Comparison of ENCODE assay signal across 13 mouse cellular contexts in the genomic region with DNA sequence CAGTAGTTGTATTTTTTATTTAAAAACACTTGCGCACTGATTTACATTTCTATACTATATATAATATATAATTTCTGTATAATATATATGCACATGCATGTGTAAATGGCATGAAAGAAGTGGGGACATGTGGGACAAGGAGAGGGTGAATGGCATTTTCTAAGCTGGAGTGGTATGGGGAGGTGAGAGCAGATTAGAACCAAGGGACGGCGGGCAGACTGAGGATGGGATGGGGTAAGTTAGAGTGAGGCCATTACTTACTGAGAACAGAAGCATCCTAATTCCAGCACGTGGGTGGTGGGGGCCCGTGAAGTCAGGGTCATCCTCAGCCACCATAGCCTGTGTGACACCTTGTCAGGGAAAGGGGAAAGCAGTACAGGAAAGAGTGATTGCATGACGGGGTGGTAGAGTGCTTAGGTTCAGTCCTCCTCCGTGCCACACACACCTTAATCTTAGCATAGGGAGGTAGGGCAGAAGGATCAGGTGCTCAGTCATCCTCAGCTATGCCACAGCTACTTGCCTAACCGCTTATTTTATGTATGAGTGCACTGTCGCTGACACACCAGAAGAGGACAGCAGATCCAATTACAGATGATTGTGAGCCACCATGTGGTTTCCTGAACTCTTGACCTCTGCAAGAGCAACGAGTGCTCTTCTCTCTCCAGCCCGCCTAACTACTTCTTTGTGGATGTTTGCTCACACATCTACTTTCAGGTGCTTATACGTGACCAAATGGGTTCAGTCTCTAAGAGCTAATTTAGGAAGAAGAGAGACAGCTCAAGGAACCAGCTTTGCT. TPM values are rescaled to one million over a fixed set of nuclear protein-coding genes. Genes with fewer than 3 reads are reported as not detected.
DNase-seq lines count a peak whose midpoint lies in the region; ATAC-seq and TF ChIP-seq lines count a peak whose summit lies in the region.
"Had no signal": no experiment of that assay in that cellular context is flagged by ENCODE, and none has a peak within 500 bp of the region (broad histone marks: within the 10 kb centered on the region; RNA-seq: fewer than 3 reads in every experiment).

No protein-coding gene starts in this region.

- no peak for DNase-seq in forebrain, embryonic 10.5 days (ENCODE audit: extremely low spot score, low spot score)
- DNase-seq in midbrain, embryonic 11.5 days (ENCODE audit: low spot score, missing footprints) = no peak
- no peak for DNase-seq in liver, postnatal 0 days
- peak; percentile 32 for DNase-seq in yolk sac, embryonic 10.5 days (ENCODE audit: low spot score)
- no peak for DNase-seq in heart, adult 9 months (ENCODE audit: low spot score in 2 of 2)
- no peak for DNase-seq in cerebellum, postnatal 36 days
- DNase-seq: adrenal gland, adult 8-10 months; thymus, adult 18-20 months had no signal

- H3K4me3 ChIP-seq in forebrain, embryonic 10.5 days = no peak overlapping the region
- H3K4me3 ChIP-seq in forebrain, embryonic 12.5 days (replicated peaks) = no peak overlapping the region
- no peak overlapping the region for H3K4me3 ChIP-seq in midbrain, embryonic 11.5 days (ENCODE audit: low read depth, low read length)
- no peak overlapping the region for H3K4me3 ChIP-seq in midbrain, embryonic 13.5 days (replicated peaks)
- H3K4me3 ChIP-seq in liver, postnatal 0 days (ENCODE audit: low read depth, low read length) = no peak overlapping the region
- H3K4me3 ChIP-seq: embryonic facial prominence, embryonic 13.5 days; heart, embryonic 12.5 days had no signal

- peak overlapping the region; percentile 40; the same call in 1 of the 2 replicates for H3K27ac ChIP-seq in forebrain, embryonic 10.5 days
- H3K27ac ChIP-seq in forebrain, embryonic 12.5 days = no peak overlapping the region
- no peak overlapping the region for H3K27ac ChIP-seq in midbrain, embryonic 11.5 days (ENCODE audit: low read depth, low read length)
- no peak overlapping the region for H3K27ac ChIP-seq in midbrain, embryonic 13.5 days
- H3K27ac ChIP-seq in liver, postnatal 0 days (ENCODE audit: low read depth) = peak overlapping the region; percentile 18; the same call in 1 of the 2 replicates
- H3K27ac ChIP-seq: embryonic facial prominence, embryonic 13.5 days had no signal

- no peaks in the 10 kb centered on the region for H3K9me3 ChIP-seq in forebrain, embryonic 10.5 days
- H3K9me3 ChIP-seq in forebrain, embryonic 12.5 days = no peaks in the 10 kb centered on the region
- no peaks in the 10 kb centered on the region for H3K9me3 ChIP-seq in midbrain, embryonic 11.5 days (ENCODE audit: control insufficient read depth, low read length)
- H3K9me3 ChIP-seq in midbrain, embryonic 13.5 days = no peaks in the 10 kb centered on the region
- no peaks in the 10 kb centered on the region for H3K9me3 ChIP-seq in liver, postnatal 0 days (ENCODE audit: low read length)
- H3K9me3 ChIP-seq: embryonic facial prominence, embryonic 13.5 days; heart, embryonic 12.5 days had no signal

- H3K36me3 ChIP-seq in forebrain, embryonic 10.5 days (replicated peaks) = peaks cover 38% of the 10 kb centered on the region
- peaks cover 32% of the 10 kb centered on the region for H3K36me3 ChIP-seq in forebrain, embryonic 12.5 days (replicated peaks)
- H3K36me3 ChIP-seq in midbrain, embryonic 11.5 days (ENCODE audit: control insufficient read depth, insufficient read depth, low read length) = peaks cover 4% of the 10 kb centered on the region; the same call in 1 of the 2 replicates
- peaks cover 34% of the 10 kb centered on the region for H3K36me3 ChIP-seq in midbrain, embryonic 13.5 days
- peaks cover 28% of the 10 kb centered on the region for H3K36me3 ChIP-seq in liver, postnatal 0 days (replicated peaks; ENCODE audit: insufficient read depth, low read length)

- no peak overlapping the region for H3K4me2 ChIP-seq in forebrain, embryonic 12.5 days
- H3K4me2 ChIP-seq in midbrain, embryonic 11.5 days = no peak overlapping the region
- H3K4me2 ChIP-seq in midbrain, embryonic 13.5 days (replicated peaks) = no peak overlapping the region
- no peak overlapping the region for H3K4me2 ChIP-seq in liver, postnatal 0 days (ENCODE audit: low read depth, low read length)
- H3K4me2 ChIP-seq: embryonic facial prominence, embryonic 13.5 days; heart, embryonic 12.5 days had no signal

- H3K4me1 ChIP-seq in forebrain, embryonic 10.5 days = 0 out of 2 replicates have a peak, but pooled peaks cover 5% of the 10 kb centered on the region
- H3K4me1 ChIP-seq in forebrain, embryonic 12.5 days = no peaks in the 10 kb centered on the region
- no peaks in the 10 kb centered on the region for H3K4me1 ChIP-seq in midbrain, embryonic 11.5 days (ENCODE audit: control insufficient read depth, insufficient read depth, low read length)
- H3K4me1 ChIP-seq in midbrain, embryonic 13.5 days (replicated peaks) = no peaks in the 10 kb centered on the region
- H3K4me1 ChIP-seq in liver, postnatal 0 days (ENCODE audit: insufficient read depth) = peaks cover 4% of the 10 kb centered on the region; the same call in 1 of the 2 replicates
- H3K4me1 ChIP-seq: heart, embryonic 12.5 days had no signal

- 64% methylated on average over 12 of the region's 12 CpGs for WGBS in forebrain, embryonic 10.5 days
- 63% methylated on average over 12 of the region's 12 CpGs for WGBS in forebrain, embryonic 12.5 days
- 64% methylated on average over 12 of the region's 12 CpGs for WGBS in midbrain, embryonic 11.5 days
- WGBS in midbrain, embryonic 13.5 days = 69% methylated on average over 12 of the region's 12 CpGs
- 54% methylated on average over 12 of the region's 12 CpGs for WGBS in liver, postnatal 0 days (ENCODE audit: insufficient replicate concordance)

- H3K27me3 ChIP-seq in forebrain, embryonic 10.5 days (ENCODE audit: poor library complexity, severe bottlenecking) = no peaks in the 10 kb centered on the region
- H3K27me3 ChIP-seq in forebrain, embryonic 12.5 days = no peaks in the 10 kb centered on the region
- H3K27me3 ChIP-seq in midbrain, embryonic 11.5 days (ENCODE audit: control insufficient read depth, insufficient read depth, low read length) = no peaks in the 10 kb centered on the region
- no peaks in the 10 kb centered on the region for H3K27me3 ChIP-seq in midbrain, embryonic 13.5 days
- H3K27me3 ChIP-seq in liver, postnatal 0 days (ENCODE audit: insufficient read depth, low read length) = no peaks in the 10 kb centered on the region
- H3K27me3 ChIP-seq: embryonic facial prominence, embryonic 13.5 days; heart, embryonic 12.5 days had no signal

- no peak overlapping the region for H3K9ac ChIP-seq in forebrain, embryonic 12.5 days
- H3K9ac ChIP-seq in midbrain, embryonic 11.5 days (ENCODE audit: low read length) = no peak overlapping the region
- no peak overlapping the region for H3K9ac ChIP-seq in midbrain, embryonic 13.5 days (replicated peaks)
- no peak overlapping the region for H3K9ac ChIP-seq in liver, postnatal 0 days (replicated peaks)
- H3K9ac ChIP-seq: embryonic facial prominence, embryonic 13.5 days; heart, embryonic 12.5 days had no signal

- no peak for TF ChIP-seq EP300 in liver, postnatal 0 days (IDR thresholded peaks at IDR 0.05; ENCODE audit: low read depth)

- TF ChIP-seq CTCF in liver, postnatal 0 days (IDR thresholded peaks at IDR 0.05; ENCODE audit: low read depth) = peak; percentile 53

- no peak for ATAC-seq in forebrain, embryonic 12.5 days (ENCODE audit: low FRiP score)
- peak; percentile 19; the same call in 1 of the 2 replicates for ATAC-seq in midbrain, embryonic 11.5 days (ENCODE audit: low FRiP score)
- ATAC-seq in midbrain, embryonic 13.5 days = no peak
- ATAC-seq in liver, postnatal 0 days = peak; percentile 26

RNA-seq across cellular contexts. Expression of a gene that starts 9.3 kb away (rescaled TPM):
- polyA plus RNA-seq in forebrain, embryonic 10.5 days (2016; fragmentation: Nextera tagmentation; extraction: Ambion mirVana) = not detected in 2 replicates
- polyA plus RNA-seq in forebrain, embryonic 12.5 days (2016; fragmentation: Nextera tagmentation; extraction: Ambion mirVana) = not detected in 2 replicates
- polyA plus RNA-seq in midbrain, embryonic 11.5 days (2014; fragmentation: Nextera tagmentation; extraction: Ambion mirVana) = not detected in 2 replicates
- polyA plus RNA-seq in midbrain, embryonic 13.5 days (2015; fragmentation: Nextera tagmentation; extraction: Ambion mirVana) = not detected in 2 replicates
- 5.8 and 5.9 TPM in 2 replicates for polyA plus RNA-seq in liver, postnatal 0 days (2015; fragmentation: Nextera tagmentation; extraction: Ambion mirVana)
- polyA plus RNA-seq: C2C12; heart, embryonic 12.5 days had no signal

RNA-seq across cellular contexts. Expression of a gene that starts 28.6 kb away (rescaled TPM):
- 1.3 and 2.2 TPM in 2 replicates for polyA plus RNA-seq in forebrain, embryonic 10.5 days (2016; fragmentation: Nextera tagmentation; extraction: Ambion mirVana)
- polyA plus RNA-seq in forebrain, embryonic 12.5 days (2016; fragmentation: Nextera tagmentation; extraction: Ambion mirVana) = 4.3 and 7.5 TPM in 2 replicates
- 65.7 and 67.3 TPM in 2 replicates for polyA plus RNA-seq in midbrain, embryonic 11.5 days (2014; fragmentation: Nextera tagmentation; extraction: Ambion mirVana)
- polyA plus RNA-seq in midbrain, embryonic 13.5 days (2015; fragmentation: Nextera tagmentation; extraction: Ambion mirVana) = 57.7 and 61.2 TPM in 2 replicates
- polyA plus RNA-seq in liver, postnatal 0 days (2015; fragmentation: Nextera tagmentation; extraction: Ambion mirVana) = 0.34 and 0.72 TPM in 2 replicates

RNA-seq across cellular contexts. Expression of a gene that starts 29.3 kb away (rescaled TPM):
- polyA plus RNA-seq in forebrain, embryonic 10.5 days (2016; fragmentation: Nextera tagmentation; extraction: Ambion mirVana) = 6.2 and 6.7 TPM in 2 replicates
- 5.5 and 6.1 TPM in 2 replicates for polyA plus RNA-seq in forebrain, embryonic 12.5 days (2016; fragmentation: Nextera tagmentation; extraction: Ambion mirVana)
- polyA plus RNA-seq in midbrain, embryonic 11.5 days (2014; fragmentation: Nextera tagmentation; extraction: Ambion mirVana) = 4.7 and 5.3 TPM in 2 replicates
- 4.9 and 5.5 TPM in 2 replicates for polyA plus RNA-seq in midbrain, embryonic 13.5 days (2015; fragmentation: Nextera tagmentation; extraction: Ambion mirVana)
- 3.2 and 3.3 TPM in 2 replicates for polyA plus RNA-seq in liver, postnatal 0 days (2015; fragmentation: Nextera tagmentation; extraction: Ambion mirVana)

RNA-seq across cellular contexts. Expression of a gene that starts 35.4 kb away (rescaled TPM):
- polyA plus RNA-seq in forebrain, embryonic 10.5 days (2016; fragmentation: Nextera tagmentation; extraction: Ambion mirVana) = 63.9 and 65.8 TPM in 2 replicates
- 85.9 and 87.8 TPM in 2 replicates for polyA plus RNA-seq in forebrain, embryonic 12.5 days (2016; fragmentation: Nextera tagmentation; extraction: Ambion mirVana)
- polyA plus RNA-seq in midbrain, embryonic 11.5 days (2014; fragmentation: Nextera tagmentation; extraction: Ambion mirVana) = 97.8 and 101 TPM in 2 replicates
- polyA plus RNA-seq in midbrain, embryonic 13.5 days (2015; fragmentation: Nextera tagmentation; extraction: Ambion mirVana) = 79.2 and 91.7 TPM in 2 replicates
- 159 and 163 TPM in 2 replicates for polyA plus RNA-seq in liver, postnatal 0 days (2015; fragmentation: Nextera tagmentation; extraction: Ambion mirVana)

RNA-seq across cellular contexts. Expression of a gene that starts 35.7 kb away (rescaled TPM):
- polyA plus RNA-seq in forebrain, embryonic 10.5 days (2016; fragmentation: Nextera tagmentation; extraction: Ambion mirVana) = 8.4 and 9.8 TPM in 2 replicates
- polyA plus RNA-seq in forebrain, embryonic 12.5 days (2016; fragmentation: Nextera tagmentation; extraction: Ambion mirVana) = 8.7 and 11.0 TPM in 2 replicates
- polyA plus RNA-seq in midbrain, embryonic 11.5 days (2014; fragmentation: Nextera tagmentation; extraction: Ambion mirVana) = 6.2 and 8.0 TPM in 2 replicates
- 6.4 and 7.2 TPM in 2 replicates for polyA plus RNA-seq in midbrain, embryonic 13.5 days (2015; fragmentation: Nextera tagmentation; extraction: Ambion mirVana)
- 10.7 and 13.6 TPM in 2 replicates for polyA plus RNA-seq in liver, postnatal 0 days (2015; fragmentation: Nextera tagmentation; extraction: Ambion mirVana)

Comparison
In these comparisons a context has a peak if more than half of its experiments do, and no peak if none do; other contexts are left out.
1. H3K27ac ChIP-seq: peak in forebrain, embryonic 10.5 days (single experiment) and liver, postnatal 0 days (single experiment); none in forebrain, embryonic 12.5 days (single experiment), midbrain, embryonic 11.5 days (single experiment) and midbrain, embryonic 13.5 days (single experiment).
2. ATAC-seq: peak in midbrain, embryonic 11.5 days (single experiment) and liver, postnatal 0 days (single experiment); none in forebrain, embryonic 12.5 days (single experiment) and midbrain, embryonic 13.5 days (single experiment).